Mouse (Mus musculus) lung, adult 2 months (tissue): ENCODE results near the gene Asxl2.

ENCODE experiments used
- CTCF ChIP-seq: fragments of 200-500 bp; IDR thresholded peaks from 2 replicates; pipeline ENCODE4 v1.5.1; 2011; ENCODE audit warnings: mild to moderate bottlenecking, low read length, control low read depth; ENCODE audit not compliant: insufficient read depth
- POLR2A ChIP-seq: fragments of 200-500 bp; IDR thresholded peaks from 2 replicates; pipeline ENCODE4 v1.6.1; 2011; ENCODE audit warnings: low read depth, mild to moderate bottlenecking, control low read depth, low read length, borderline replicate concordance; ENCODE audit errors: extremely low read depth

GRCm38 (mm10) chr12:3396931-3397330 is 29.7 kb upstream of the Asxl2 start:
- TF ChIP-seq CTCF (no peak), POLR2A (no peak)
